Mouse (Mus musculus): ENCODE measurements around the gene Pnpla1.

The Pnpla1 gene

GRCm38 (mm10) chr17:28926866-28927635 is 68.8 kb downstream of the Pnpla1 start:
- peak; percentile 50 to 65 for DNase-seq

GRCm38 (mm10) chr17:28928004-28928403 is 69.8 kb downstream of the Pnpla1 start:
- DNase-seq = no peak

GRCm38 (mm10) chr17:28929369-28929768 is 71.2 kb downstream of the Pnpla1 start:
- DNase-seq = no peak

GRCm38 (mm10) chr17:28930392-28931074 is 72.3 kb downstream of the Pnpla1 start:
- DNase-seq = peak; percentile 91 to 94

- DNase-seq = no peak
Measured at GRCm38 (mm10) chr17:28931436-28932211, 73.4 kb downstream of the Pnpla1 start.

- no peak for DNase-seq
Measured at GRCm38 (mm10) chr17:28932274-28932673, 74.1 kb downstream of the Pnpla1 start.

GRCm38 (mm10) chr17:28934120-28934916 is 76.1 kb downstream of the Pnpla1 start:
- no peak for DNase-seq

- DNase-seq = no peak
Measured at GRCm38 (mm10) chr17:28936133-28936532, 77.9 kb downstream of the Pnpla1 start.

GRCm38 (mm10) chr17:28936622-28937345 is 78.6 kb downstream of the Pnpla1 start:
- peak in 1 of 2 experiments; percentile 26 for DNase-seq
